Mouse (Mus musculus) urinary bladder, postnatal 10 days (tissue): ENCODE results near the gene Fn3krp.

Experiments used
- DNase-seq: peaks from one replicate; pipeline ENCODE4 v3.0.0; 2022; ENCODE audit warnings: low spot score

Gene Fn3krp

DNA sequence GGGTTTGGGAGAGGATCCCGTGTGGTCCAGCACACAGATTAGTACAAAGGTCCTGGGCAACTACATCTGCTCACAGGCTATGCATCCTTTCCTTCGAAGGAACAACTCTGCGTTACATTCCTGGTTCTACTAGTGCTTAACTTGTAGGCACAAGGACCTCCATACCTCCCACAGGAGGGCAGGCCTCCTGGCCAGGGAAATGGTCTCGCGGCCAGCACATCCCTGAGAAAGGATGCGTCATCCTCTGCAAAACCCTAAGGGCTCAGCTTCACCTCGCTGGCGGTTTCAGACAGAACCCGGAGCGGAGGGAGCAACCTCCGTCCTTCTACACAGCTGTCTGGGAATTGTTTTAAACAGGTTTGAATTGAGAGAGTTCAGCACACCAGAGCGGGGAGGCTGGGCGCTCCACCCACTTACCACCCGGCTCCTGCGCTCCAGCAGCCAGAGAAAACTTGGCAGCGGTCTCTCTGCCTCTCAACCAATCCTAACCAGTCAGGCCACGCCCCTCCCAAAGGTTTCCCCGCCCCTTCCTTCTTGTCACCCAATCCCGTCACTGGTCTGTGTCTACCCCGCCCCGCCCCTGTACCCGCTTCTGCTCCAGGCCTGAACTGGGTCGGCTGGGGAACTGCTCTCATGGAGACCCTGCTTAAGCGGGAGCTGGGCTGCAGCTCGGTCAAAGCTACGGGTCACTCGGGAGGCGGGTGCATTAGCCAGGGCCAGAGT is at the start of gene Fn3krp:
Gene Fn3krp (plus strand): TSS at position 572 of the 723 bp plus-strand sequence.
- peak; percentile 92 for DNase-seq

DNA sequence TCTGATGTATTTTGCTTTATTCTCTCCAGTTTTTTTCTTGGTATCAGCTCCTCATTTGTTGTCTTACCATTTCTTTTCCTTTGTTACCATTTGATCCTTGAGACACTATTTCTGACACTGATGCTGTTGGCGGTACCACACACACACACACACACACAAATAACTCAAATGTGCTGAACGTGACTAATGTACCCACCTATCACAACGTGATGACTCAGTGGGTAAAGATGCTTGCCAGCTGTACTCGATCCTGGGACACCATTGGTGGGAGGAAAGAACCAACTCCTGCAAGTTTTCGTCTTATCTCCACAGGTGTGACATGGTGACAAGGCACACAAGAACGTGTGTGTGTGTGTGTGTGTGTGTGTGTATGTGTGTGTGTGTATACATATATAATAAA is 47.9 kb upstream of the Fn3krp start:
- DNase-seq, result no peak

DNA sequence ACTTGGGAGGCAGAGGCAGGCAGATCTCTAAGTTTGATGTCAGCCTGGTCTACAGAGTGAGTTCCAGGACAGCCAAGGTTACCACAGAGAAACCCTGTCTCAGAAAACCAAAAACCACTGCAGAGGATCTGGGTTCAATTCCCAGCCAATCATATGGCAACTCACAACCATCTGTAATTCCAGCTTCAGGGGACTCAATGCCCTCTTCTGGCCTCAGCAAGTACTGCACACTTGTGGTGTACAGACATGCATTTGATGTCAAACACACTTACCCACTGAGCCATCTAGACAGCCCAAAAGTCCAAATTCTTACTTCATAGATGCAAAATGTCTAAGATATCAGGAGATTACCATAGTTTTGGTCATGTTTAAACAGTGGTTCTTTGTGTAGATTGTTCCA is 42.6 kb upstream of the Fn3krp start:
- no peak for DNase-seq

DNA sequence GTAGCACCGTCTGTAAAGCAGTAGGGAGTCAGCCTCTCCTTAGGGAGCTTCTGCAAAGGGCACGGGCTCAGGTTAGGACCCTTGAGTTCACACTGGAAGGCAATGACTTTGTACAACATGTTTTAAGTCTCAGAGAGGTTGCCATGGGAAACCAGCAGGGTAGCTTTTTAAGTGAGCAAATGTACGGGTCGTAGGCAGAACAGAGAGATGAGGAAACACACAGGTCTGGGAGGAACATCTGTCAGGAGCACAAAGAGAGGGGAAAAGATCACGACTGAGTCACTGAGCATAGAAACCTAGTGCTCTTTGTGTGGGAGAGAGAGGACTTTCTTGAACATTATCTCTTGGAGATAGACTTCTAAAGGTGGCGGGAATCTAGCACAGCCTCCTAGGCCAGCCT is 40.9 kb upstream of the Fn3krp start:
- no peak for DNase-seq

DNA sequence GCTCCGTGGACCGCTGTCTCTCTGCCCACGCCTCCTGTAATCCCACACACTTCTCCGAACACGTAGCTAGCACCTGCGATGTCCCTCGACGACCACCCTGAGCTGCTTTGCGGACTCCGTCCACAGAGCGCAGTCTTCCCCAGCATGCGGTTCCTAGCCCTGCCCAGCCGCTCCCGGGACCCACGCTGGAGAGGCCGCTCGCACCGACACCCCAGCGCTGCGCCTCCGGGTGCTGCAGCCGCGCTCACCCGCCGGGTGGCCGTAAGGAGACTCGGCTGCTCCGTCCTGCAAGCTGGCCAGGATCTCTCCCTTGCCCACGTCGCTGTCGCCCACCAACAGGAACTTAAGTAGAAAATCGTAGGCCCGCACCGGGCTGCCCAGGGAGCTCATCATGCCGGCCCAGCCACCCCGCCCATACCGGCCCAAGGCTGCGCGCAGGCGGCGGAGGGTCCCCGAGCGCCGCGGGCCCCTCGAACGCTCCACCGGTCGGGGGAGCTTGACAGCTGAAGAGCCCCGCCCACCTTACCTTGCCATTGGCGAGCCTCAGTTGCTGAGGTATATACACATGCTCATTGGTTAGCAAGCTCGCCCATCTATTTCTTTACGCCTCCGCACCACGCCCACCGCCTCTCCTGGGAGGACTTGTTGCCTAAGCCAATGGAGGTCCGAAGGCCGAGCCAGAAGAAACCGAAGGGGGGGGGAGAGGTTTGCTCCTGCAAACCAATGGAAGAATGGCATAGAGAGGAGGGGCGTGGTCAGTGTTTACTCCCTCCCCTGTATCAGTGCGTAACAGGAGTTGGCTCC is 33.2 kb upstream of the Fn3krp start, which contains the start of gene Rab40b:
Gene Rab40b (minus strand): TSS at position 502 of the 804 bp plus-strand sequence.
- peak; percentile 57 for DNase-seq

DNA sequence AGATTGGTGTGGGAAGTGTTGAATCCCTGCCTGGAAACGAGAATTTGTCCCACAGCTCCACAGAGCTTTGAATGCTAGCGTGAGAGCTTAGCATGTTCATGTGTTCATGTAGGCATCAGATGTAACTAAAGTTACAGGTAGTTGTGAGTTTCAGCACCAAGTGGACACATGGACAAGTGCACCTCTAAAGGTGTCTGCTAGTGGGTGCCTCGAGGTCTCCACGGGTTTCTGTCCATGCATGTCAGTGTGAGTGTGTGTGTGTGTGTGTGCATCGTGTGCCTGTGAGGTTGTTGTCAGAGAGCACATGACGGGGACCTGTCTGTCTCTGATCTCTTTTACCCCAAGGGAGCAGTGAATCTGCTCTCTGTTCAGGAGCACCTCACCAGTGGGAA is 32.7 kb upstream of the Fn3krp start:
- DNase-seq, result no peak

DNA sequence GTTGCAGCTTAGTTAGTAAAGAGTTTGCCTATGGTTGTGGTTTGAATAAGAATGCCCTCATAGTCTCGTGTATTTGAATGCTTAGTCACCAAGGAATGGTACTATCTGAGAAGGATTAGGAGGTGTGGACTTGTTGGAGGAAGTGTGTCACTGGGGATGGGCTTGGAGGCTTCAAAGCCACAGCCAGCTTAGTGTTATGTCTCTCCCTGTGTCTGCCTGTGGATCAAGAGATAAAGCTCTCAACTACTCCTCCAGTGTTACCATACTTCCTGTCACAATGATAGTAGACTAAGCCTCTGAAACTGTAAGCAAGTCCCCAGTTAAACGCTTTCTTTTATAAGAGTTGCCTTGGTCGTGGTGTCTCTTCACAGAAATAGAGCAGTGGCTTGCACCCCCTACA is 30.4 kb upstream of the Fn3krp start:
- no peak for DNase-seq

DNA sequence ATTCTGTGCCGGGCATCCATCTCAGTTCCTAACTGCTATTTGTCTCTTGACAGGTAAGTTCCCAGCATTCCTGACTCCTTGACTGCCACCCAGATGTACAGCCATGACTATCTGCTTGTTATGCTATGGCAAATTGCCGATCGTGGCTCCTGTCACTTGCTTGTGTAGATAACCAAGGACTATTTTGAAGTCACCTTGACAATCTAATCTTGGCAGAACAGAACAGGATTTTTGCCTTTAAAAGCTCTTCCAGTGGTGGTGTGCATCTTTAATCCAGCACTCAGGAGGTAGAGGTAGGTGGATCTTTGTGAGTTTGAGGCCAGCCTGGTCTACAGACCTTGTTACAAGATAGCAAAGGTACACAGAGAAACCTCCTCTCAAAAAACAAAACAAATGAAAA is 28.8 kb upstream of the Fn3krp start:
- no peak for DNase-seq

DNA sequence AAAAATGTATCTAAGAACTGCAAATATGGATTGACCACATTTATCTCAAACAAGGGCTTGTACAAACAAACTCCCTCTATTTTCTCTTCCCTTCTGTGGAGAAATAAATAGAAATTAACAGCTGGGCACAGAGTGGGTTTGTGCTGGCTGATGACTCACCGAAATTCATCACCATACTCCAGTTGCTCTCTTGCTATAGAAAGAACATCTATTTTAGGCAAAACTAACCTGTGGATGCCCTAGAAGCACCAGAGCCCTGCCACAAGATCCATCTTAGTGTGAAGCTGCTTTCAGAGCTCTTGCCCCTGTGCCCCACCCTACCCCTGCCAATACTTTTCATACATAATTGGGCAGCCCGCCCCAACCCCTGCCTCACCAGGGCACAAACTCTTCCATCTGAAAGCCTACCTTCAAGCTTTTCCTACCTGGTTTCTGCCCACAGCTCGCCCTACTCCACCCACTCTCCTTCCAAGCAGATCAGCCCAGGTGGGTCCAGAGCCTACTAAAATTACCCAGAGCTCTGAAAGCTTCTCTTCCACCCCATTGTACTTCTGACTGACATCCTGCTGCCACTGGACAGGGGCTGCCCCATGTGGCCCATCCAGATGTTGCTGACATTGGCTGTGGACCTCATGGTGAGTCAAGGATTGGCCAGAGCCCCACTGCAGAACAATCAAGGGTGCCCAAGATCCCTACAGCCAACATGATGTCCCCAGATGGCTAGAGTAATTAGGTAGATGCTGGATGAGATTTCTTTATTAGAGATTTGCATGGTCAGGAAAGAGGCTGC is 13.6 kb upstream of the Fn3krp start:
- DNase-seq, result no peak

DNA sequence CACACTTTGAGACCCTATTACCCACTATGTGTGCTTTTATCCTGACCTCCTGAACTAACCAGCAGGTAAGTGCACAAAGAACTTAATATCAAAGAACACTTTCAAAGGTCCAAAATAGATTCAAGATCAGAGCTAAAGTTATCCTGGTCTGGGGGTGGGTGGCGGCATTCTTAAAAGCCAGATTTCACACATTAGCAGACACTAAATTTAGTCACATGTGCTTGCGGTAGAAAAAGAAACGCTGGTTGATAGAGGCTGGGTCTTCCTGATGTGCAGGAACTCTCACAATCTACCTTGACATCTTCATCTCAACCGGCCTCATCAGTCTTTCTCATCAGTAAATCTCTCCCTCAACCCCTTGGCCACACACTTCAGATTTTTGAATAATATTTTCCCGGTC is 6.4 kb upstream of the Fn3krp start:
- no peak for DNase-seq

DNA sequence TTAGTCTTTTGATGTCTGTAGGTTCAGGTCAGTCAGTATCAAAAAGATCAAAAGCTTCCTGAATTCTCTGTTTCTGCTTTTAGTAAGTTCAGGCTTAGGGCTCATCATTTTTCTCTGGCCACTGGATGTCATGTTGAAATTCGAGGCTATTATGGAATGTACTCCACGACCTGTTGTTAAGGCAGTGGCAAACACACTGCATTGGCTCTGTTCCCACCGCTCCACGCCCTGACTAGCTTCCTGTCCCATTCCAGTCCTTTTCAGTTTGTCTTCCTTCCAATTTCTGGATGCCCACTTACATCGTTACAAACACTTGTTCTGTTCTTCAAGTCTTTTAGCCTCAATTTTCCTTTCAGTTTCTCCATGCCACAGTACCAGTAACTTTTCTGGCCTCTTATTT is 5.8 kb upstream of the Fn3krp start:
- DNase-seq, result no peak

DNA sequence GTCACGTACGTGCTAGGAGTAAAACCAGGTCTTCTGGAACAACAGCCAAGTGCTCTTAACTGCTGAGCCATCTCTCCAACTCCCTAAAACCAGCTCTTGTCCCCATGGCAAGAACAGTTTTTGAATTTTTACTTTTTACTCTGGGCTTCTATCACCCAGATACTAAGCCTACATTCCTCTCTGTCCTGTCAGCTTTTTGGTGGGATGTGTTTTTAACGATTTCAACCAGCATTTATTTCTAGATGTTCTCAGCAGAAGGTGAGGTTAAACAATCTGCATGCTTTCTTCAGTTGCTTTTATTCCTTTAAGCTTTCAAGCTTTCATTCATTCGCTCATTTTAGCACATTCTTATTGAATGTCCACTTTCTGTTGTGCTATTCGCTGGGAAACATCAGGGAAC is 3.2 kb upstream of the Fn3krp start:
- no peak for DNase-seq

DNA sequence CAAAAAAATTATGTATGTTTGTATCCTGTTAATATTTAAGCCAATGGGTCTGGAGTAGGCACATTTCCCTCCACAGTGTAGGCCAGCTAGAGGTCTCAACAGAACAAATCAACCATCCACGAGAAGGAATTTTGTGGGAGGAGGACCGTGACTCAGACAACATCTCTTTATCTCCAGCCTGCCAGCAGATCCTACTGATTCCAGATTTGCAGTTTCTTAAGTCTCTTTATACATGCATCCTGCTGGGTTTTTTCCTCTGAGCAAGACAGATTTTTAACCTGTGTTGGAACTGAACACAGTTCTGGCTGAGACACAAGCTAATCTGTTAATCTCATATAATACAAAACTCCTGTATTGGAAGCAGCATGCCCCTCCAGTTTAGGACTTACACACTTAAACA is 2.3 kb upstream of the Fn3krp start:
- no peak for DNase-seq

DNA sequence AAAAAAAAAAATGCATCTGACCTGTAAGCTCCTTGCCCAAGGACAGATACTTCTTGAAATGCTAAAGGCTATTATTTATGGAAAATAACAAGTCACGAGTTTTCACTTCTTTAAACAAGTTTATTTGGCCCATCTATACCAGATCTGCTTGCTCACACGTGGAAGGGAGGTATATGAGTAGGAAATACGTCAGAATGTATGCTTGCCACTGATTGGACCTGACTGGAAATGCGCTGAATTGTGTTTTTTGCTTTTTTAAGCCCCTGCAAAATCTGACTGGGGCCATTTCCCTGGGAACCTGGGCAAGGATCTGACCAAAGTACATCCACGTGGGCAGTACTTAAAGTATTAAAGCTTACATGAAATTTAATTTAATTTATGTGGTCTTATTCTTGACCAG is 822 bp upstream of the Fn3krp start:
- DNase-seq, result no peak

DNA sequence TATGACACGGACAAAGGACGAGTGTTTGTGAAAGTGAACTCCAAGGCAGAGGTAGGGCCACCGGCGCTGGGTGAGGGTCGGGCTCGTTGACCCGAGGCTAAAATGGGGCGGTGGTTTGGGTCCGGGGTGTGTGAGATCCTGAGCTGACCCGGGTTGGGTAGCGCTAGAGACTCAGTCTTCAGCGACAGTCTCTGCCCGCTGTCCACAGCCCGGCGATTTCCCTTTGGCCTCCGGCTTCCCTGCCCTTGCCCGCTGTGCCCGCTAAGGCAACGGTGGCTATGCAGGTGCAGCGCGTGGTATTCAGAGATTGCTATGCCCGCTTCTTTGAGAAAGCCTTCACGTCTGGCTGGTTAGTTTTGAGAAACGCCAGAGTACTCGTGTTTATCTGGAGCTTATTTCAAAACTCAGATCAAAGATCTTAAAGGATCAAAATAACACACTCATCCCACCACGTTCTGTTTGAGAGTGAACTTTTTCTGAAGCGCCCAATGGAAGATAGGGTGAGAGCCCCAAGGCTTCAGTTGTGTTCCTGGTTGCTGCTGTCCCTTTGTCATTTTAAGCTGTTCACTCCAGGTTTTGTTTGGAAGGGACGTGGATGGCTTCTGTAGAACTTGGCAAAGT is 462 bp downstream of the Fn3krp start:
- no peak for DNase-seq

DNA sequence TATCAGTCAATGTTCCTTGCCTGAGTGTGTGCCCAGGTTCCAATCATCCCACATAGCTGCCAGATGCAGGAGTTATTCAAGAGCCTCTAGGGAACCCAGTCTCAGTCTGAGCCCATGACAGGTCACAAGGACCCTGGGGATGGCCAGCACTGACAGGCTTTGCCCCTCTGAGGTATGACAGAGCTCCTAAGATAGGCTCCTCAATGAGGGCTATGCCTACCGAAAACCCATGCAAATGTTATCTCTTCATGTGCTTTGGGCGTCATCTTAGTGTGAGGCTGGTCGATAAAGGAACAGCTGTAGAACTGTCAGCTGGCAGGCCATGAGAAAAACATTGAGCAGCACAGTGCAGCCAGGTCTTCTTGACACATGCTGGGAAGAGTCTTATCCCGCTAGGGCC is 12.2 kb downstream of the Fn3krp start:
- DNase-seq, result no peak

DNA sequence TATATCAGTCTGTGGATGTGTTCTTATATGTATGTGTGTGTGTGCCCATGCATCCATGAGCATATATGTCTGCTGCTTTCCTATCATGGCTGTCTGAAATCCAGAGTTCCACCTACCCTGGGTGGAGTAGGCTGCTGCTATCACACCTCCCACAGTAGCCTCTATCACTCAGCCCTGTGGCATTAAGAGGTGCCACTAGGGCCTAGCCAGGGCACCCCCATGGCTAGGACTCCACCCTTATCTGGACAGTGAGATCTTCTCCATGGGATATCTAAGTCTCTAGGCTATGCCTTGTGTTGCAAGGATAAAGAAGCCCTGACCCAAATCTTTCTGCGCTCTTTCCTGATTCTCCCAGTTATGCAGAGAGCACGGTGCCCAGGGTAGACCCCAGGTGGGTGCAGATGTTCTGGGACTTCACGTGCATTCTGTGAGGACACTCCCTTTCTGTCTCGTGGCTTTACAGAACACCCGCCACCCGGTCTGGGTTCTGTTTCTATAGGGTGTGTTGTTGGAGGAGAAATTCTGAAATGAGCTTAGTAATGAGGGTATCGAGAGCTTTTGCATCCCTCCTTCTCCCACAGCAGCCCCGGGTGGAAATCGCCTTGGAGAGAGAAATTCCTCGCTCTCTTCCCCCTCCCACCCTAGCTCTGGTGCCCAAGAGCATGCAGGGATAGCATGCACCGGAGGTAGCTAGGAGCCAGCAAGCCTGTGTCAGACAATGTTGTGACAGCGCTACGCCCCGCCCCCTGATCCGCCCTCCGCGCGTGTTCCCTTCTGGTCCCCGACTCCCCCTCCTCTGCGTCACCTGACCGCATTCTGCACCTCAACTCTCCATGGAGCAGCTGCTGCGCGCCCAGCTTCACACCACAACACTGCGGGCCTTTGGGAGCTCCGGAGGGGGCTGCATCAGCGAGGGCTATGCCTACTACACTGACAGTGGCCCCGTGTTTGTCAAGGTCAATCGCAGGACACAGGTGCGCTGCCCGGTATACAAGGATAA is 13.3 kb downstream of the Fn3krp start, which contains the start of gene Fn3k:
Gene Fn3k (plus strand): TSS at position 758 of the 1,000 bp plus-strand sequence.
- DNase-seq, result peak; percentile 45

DNA sequence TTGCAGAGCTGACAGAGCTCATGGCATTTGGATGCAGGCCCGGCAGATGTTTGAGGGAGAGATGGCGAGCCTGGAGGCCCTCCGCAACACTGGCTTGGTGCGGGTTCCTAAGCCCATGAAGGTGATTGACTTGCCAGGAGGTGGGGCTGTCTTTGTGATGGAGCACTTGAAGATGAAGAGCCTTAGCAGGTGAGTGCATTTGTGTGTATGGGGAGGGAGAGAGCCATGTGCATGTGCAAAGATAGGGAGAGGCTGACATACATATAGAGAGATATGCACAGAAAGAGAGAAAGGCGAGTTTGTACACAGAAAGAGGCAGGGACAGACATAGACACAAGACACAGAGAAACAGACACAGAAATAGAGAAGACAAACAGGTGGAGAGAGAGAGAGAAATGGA is 16.0 kb downstream of the Fn3krp start:
- no peak for DNase-seq

DNA sequence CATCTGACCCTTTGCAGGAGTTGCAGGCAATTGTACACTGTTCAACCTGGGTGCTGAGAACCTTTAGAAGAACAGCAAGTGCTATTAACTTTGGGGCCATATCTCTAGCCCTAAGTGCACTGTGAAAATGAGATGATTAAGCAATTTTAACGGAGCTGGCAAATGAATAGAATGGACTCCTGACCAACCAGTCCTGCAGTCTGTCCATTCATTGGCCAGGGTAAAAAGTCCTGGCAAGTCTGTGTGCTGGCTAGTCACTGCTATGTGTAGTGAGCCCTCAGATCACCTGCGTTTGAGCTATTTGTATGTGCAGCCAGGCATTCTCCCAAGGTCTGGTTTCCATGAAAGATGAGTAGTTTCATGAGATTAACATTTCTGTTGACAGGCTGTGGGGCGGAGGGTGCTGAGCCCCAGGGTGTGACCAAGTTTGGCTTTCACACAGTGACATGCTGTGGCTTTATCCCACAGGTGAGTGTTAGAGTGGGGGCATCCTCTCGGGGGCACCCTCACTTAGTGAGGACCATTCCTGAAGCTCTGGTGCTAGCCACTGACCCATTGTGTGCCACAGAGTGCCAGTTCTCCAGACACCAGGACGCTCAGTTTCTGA is 18.6 kb downstream of the Fn3krp start:
- no peak for DNase-seq

DNA sequence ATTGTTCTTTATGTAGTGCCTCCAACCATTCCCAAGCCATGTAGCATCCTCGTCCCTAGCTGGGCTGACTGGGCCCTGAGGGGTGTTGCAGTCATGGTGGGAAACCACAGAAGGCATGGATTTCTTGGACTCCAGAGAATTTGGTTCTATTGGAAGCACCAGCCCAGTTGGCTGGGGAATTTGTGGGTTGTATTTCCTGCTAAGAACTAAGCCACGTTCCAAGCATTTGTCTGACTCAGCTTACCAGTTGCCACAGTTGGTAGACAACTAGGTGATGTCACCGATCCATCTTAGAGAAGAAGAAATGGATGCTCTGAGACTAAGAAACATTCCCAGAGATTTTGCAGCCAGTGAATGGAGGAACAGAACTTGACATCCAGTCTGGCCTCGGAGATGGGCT is 20.5 kb downstream of the Fn3krp start:
- DNase-seq, result no peak

DNA sequence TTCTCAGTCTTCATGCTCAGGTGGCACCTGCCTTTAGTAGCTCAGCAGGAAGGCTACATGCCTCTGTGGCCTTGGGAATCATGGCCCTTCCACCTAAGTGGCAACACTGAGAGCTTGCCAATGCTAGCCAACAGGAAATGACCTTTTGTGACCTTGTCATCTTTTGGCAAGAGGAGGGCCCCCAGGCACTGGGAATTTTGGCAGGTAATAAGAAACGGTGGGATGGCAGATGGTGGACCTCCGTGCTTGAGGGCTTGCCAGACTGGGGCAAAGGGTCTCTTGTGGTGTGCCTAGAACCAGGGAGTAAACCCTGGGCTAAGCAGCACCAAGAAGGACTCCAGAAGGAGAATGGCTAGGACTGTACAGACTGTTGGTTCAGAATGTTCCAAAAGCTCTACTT is 20.9 kb downstream of the Fn3krp start:
- no peak for DNase-seq
